Mouse (Mus musculus): ENCODE data around the gene Cyp2d10. TPM values are rescaled to one million over a fixed set of nuclear protein-coding genes. Genes with fewer than 3 reads are reported as not detected.
"Not testable (repeated sequence)": the region's sequence is repeated elsewhere in the genome, so short reads cannot be mapped to it uniquely, and the experiment has no call there.

The Cyp2d10 gene
- total RNA-seq, 2 experiments from 2014 or later = not detected

DNA sequence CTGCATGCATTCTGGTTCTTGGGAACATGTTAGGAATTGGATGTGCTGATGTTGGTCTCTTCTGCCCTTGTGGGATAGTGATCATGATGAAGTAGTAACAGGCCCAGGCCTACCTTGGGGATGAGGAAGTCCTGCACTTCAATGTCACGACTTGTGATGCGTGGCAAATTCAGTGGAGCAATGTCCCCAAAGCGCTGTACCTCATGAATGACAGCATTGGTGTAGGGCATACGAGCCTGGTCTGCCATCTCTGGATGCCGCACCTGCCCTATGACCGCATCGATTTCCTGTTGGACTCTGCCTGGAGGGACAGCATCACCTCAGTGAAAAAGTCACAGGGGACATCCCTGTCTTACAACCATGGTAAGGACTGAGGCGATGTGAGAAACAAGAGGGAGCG, 3.4 kb downstream of the Cyp2d10 start:
- no peak for DNase-seq (ENCODE audit: low spot score in 2 of 2)
- intact Hi-C loops (cut with DNase I) = no loop called here

DNA sequence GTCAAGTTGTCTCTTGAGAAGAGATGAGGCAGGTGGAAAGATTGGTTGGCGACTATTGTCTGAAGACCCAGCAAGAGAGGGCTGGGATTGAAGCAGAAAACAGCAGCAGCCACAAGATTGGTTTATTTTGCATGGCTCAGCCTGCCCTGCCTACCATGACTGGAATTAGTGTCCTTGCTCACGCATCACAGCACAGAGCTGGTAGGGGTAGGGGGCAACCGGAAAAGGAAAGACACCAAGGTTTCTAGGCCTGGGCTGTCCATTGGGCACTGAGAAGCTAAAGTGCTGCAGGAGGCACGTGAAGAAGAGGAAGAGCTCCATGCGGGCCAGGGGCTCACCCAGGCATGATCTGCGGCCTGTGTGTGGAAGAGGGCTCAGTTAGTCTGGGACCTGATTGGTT, 4.3 kb downstream of the Cyp2d10 start:
- intact Hi-C loops (cut with DNase I) = no loop called here

DNA sequence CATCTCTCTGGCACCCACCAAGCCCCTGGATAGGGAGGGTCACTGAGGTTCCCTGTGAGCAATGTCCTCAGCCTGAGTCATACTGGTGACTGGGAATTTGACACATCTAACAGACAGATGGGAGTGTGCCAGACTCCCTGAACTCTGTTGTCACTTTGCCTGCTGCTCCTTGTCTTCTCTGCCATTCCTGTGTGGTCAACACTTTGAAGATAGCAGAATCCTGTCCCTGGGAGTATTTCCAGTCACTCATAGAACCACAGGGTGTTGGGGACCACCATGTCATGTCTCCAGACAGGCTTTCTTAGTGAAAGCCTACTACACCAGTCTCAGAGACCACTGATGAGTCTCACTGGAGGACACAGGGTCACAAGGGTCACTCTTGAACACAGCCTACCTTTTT, 4.9 kb downstream of the Cyp2d10 start:
- intact Hi-C loops (cut with DNase I) = no loop called here
- DNase-seq (ENCODE audit: low spot score in 2 of 2) = no peak

More for the DNA sequence above, 4.3 kb downstream of the Cyp2d10 start:
- no peak for DNase-seq (ENCODE audit: low spot score in 2 of 2)

DNA sequence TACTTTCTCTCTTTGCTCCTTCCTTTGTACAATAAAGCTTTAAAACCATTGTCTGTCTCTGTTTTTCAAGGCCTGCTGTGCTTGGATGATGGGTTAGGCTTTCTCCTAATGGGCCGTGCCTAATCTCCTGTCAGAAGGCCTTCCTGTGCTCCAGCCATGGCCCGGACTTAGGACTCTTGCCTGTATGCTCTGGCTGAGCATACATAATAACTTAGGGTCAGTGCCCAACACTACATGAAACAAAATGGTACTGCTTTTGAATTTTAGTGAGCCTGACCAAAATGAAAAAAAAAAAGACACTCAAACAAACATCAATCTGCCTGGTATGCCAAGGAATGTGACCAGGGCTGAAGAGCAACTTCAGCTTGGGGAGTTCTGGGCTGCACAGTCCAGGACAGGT, 5.5 kb downstream of the Cyp2d10 start:
- no peak for DNase-seq (ENCODE audit: low spot score in 2 of 2)
- intact Hi-C loops (cut with DNase I) = no loop called here

DNA sequence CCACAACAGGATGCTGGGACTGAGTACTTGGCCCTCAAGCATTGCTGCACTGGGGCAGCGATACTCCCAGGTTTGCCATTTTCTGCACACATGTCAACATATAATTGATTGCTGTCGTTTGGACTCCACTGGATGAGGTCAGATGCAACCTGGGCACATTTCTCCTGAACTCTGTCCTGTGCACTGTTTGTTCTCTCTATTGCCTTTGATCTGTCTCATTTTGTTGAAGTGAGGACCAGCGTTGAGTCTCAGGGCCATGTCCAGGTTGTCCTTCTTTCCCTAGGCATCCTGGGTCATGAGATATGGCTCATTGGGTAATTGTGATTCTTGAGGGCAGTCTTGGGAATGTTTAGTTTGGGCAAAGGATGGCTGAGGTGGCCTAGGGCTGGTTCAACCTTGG, 11.0 kb downstream of the Cyp2d10 start:
- intact Hi-C loops (cut with DNase I); DNase-seq (ENCODE audit: low spot score in 2 of 2): not testable (repeated sequence)

DNA sequence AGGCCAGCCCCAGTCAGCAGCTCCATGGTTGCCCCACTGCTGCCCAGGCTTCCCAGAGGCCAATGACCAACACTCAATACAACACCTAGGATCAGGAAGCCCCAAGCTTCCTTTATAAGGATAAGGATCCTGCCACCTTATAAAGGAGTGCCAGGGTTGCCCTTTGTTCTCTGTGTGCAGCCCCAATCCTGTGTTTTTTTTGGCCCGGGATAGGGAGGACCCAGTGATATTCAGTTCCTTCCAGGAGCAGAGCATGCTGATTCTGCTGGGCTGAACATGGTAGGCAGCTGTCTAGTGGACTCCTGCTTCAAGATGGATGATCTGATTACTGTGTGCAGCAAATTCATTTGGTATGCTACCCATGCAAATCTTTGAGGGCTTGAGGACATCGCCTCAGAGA, 13.1 kb downstream of the Cyp2d10 start, which contains the start of gene Cyp2d11:
TSS of gene Cyp2d11 (minus strand) at position 101 of the 400 bp plus-strand sequence.
- intact Hi-C loops (cut with DNase I); DNase-seq (ENCODE audit: low spot score in 2 of 2): not testable (repeated sequence)

DNA sequence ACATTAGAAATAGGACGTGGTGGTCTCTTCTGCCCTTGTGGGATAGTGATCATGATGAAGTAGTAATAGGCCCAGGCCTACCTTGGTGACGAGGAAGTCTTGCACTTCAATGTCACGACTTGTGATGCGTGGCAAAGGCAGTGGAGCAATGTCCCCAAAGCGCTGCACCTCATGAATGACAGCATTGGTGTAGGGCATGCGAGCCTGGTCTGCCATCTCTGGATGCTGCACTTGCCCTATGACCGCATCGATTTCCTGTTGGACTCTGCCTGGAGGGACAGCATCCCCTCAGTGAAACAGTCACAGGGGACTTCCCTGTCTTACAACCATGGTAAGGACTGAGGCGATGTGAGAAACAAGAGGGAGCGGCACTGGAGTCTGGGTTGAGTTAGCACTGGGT, 17.1 kb downstream of the Cyp2d10 start:
- intact Hi-C loops (cut with DNase I); DNase-seq (ENCODE audit: low spot score in 2 of 2): not testable (repeated sequence)

DNA sequence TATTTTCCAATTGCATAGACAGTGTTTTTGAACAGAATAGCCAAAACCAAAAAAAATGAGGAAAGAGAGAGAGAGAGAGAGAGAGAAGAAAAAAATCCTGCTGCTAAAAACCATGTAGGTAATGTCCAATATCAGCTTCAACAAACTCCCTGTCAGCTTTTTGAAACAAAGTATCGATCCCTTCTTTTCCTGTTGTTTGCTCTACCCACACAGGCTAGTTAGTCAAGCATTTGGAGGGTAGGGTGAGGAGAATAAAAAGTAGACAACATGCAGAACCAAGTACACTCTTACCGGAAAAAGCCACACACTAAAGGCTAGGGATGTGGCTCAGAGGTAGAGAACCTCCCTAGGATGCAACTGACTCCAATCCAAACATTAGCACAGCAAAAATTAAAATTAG, 21.3 kb downstream of the Cyp2d10 start:
- intact Hi-C loops (cut with DNase I) = no loop called here
- no peak for DNase-seq (ENCODE audit: low spot score in 2 of 2)

DNA sequence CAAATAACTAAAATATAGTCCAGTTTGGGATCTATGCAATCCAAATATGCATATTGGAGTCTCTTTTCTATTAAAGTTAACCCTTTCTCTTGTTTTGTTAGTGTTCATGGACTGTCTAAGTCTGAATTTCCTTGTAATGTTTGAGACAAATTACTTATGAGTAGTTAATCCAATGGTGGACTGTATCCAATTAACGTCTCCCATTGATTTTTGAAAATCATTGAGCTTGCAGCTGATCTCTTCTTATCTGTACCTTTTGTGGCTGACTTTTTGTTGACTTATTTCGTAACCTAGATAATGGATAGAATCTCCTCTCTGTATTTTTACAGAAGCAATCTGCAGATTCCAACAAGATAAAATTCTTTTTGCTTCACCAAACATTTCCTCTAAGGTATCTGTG, 24.6 kb downstream of the Cyp2d10 start:
- DNase-seq (ENCODE audit: low spot score in 2 of 2) = no peak
- intact Hi-C loops (cut with DNase I) = loop anchor here (5.0 kb wide), 1 partner anchor 35 kb away; no protein-coding TSS in a partner anchor

DNA sequence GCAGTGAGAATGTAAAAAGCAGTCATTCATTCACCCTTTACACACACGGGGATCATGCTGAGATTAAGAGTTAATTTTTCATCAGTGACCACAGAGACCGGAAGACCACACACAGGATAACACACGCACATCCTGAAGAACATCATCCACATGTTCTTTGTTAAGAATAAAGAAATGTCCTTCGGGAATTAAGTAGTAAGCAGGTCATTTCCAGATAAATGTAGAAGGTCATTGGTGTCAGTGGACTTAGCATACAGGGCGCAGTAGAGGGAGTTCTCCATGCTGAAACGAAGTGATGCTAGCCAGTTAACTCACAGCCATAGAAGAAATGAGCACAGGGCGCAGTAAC, 26.3 kb downstream of the Cyp2d10 start:
- intact Hi-C loops (cut with DNase I) = loop anchor here (5.0 kb wide), 1 partner anchor 37 kb away; no protein-coding TSS in a partner anchor

DNA sequence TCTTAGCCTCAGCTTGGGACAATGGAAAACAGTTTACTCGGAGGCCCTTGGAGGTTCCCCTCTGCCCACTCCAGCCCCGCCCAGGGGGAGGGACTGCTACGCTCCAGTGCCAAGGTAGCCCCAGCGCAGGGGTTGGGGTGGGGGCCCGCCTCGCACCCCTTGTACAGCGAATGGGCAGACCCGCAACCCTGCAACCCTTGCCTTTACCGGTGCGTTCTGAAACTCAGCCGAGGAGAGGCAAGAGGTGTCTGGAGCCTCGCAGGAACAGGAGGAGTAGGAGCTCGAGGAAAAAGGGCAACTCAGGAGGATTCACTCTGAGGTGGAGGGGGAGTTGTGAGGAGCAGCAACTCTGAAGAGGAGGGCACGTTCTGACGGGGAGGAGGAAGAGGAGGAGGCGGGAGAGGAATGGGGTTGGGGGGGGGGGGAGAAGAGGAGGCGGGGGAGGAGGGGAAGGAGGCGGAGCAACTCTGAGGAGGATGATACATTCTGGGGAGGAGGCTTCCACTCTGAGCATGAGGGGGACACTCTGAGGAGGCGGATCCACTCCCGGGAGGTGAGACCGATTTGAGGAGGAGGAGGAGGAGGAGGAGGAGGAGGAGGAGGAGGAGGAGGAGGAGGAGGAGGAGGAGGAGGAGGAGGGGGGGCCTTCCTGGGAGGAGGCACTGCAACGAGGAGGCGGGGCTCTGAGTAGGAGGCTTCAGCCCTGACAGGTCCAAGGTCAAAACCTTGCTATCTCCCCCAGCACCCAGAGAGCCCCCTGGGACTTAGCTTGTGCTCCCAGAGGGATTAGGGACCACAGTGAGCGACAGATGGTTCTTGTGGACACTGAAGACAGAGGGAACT, 26.9 kb downstream of the Cyp2d10 start, which contains the start of gene Cyp2d22:
TSS of gene Cyp2d22 (minus strand) at position 390 of the 843 bp plus-strand sequence.
- intact Hi-C loops (cut with DNase I) = loop anchor here (5.0 kb wide), 1 partner anchor 37 kb away; no protein-coding TSS in a partner anchor
- DNase-seq (ENCODE audit: low spot score in 2 of 2) = no peak

More for the DNA sequence above, 26.3 kb downstream of the Cyp2d10 start:
- no peak for DNase-seq (ENCODE audit: low spot score in 2 of 2)

DNA sequence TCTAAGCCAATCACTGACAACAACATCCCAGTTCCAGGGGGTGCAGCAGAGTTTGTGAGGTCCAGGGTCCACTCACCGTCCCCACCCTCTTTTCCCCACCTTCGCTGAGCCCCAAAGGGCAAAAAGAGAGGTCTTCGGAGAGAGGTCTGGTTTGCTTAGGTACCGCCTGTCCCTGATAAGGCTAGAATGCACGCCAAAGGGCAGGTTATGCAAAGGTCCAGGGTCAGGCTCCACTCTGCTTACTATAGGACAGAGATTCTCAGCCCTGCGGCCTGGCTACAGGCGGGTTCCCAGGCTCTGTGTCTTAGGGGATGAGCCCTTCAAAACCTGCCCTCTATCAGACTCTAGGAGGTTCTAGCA, 27.5 kb downstream of the Cyp2d10 start:
- intact Hi-C loops (cut with DNase I) = no loop called here
- DNase-seq (ENCODE audit: low spot score in 2 of 2) = no peak

DNA sequence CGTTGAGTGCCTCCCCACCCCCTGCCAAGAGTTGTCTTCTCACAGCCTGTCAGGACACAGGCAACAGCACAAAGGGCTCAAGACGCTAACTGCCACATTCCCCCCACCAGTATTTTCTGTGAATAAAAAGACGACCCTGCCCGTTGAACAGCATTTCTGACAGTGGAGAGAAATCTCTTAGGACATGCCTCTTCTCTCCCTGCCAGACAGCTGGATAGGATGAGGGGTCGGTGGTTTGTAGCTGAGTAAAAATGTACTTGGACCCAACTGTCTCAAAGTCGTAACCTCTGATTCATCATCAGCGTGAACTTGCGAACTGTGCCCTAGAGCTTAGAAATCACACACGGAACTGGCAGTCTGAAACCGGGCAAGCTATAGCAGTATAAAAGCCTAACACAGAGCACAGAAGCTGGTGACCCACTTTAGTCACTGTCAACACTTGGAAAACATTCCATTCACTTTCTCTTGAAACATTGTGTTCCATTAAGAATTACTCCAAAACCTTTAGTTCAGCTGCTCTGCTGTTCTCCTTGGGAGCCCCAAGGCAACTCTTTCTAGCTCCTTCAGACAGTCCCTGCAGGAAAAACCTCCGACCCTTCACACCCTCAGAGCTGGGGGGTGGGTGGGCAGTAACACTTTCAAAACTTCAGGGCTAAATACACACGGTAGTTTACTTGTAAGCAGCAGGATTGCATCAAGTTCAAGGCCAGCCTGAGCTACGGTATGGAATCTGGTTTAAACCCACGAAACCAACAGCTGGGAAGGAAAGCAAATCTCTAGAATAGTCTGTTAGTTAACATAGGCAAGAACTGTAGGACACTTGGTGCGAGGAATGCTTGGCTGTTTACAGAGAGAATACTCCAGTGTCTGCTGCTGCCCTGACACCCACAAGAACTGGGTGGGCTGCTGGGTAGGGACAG, 28.5 kb downstream of the Cyp2d10 start:
- intact Hi-C loops (cut with DNase I) = no loop called here
- no peak for DNase-seq (ENCODE audit: low spot score in 2 of 2)

DNA sequence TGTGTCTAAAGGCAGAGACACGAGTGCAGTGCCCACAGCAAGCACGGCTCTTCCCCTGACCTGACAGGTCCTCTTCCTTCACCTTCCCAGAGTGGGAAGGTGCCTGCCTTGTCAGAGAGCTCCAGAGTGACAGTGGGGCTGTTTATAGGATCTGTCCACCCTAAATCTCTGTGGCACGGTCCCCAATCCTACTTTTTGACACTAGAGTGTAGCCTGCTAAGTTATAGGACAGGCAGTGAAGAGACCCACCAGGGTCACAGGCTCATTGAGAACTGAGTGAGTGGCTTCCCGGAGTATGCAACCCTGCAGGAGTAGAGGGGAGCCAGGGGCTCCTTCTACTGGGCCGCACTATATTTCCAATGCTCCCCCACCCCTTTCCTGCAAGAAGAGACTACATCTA, 29.3 kb downstream of the Cyp2d10 start:
- DNase-seq (ENCODE audit: low spot score in 2 of 2) = no peak
- intact Hi-C loops (cut with DNase I) = no loop called here

DNA sequence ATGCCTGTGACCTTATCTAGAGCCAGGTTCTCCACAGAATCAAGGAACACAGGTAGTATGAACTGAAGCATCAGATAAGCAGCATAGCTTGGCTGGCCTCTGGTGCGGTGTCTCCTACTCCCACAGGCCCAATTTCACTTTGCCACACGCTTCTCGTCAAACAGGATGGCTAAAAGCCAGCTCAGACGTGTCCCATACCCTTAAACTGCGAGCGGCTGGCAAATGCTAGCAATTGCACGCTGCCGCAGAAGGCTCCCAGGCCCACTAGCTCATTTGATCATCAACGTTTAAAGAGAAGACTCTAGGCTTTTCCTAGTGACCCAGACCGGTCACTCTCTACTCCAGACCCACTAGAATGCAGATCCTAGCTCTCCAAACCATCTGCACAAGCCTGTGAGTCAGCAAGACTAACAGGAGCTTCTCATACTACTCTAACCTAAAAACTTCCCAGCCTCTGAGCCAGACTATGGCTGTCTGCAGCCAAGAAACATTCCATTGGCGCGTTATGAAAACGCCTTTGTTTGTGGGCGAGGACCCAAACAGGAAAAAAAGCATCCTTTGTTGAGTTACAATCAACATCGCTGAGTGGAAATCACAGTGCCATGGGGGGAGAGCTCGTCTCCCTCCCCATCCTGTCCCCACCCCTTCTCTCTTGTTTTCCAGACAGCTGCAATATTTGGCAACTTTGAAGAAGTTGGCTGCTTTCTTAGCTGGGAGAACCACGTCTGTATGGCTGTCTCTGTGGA, 30.4 kb downstream of the Cyp2d10 start:
- peak; percentile 26 to 43 for DNase-seq (ENCODE audit: low spot score in 2 of 2)
- intact Hi-C loops (cut with DNase I) = no loop called here

DNA sequence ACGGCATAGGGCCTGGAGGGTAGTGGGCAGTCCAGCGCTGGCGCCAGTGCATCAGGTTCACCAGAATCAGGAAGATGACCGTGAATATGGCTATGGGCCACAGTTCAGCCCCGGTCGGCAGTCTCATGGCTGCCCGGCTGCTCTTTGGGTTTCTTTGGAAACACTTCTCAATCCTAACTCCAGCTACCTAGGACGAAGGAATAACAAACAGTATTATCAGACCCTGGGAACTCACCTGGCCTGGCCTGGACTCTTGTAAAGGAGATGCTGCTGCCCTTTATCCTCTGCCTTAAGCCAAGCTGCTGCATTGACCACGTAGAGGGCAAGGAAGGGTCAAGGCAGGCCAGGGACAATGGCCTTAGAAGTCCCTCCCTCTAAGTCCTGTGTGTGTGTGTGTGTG, 31.1 kb downstream of the Cyp2d10 start:
- intact Hi-C loops (cut with DNase I) = no loop called here
- DNase-seq (ENCODE audit: low spot score in 2 of 2) = no peak

DNA sequence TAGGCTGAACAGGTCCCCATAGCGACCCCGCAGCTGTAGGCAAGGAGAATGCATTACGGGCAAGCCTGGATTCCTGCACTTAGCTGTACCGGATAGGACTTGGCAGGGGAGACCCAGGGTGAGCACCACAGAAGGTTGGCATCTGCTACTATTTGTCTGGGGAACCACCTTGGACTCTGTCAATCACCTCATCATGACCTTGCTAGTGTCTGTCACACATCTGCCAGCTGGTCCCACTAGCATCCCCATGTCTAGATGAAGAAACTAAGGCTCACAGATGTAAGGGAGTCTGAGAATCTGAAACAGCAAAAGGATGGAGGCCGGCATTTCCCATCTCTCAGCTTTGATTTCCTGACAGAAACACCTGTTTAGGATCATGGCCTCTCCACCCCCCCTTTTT, 32.6 kb downstream of the Cyp2d10 start:
- DNase-seq (ENCODE audit: low spot score in 2 of 2) = no peak
- intact Hi-C loops (cut with DNase I) = no loop called here

DNA sequence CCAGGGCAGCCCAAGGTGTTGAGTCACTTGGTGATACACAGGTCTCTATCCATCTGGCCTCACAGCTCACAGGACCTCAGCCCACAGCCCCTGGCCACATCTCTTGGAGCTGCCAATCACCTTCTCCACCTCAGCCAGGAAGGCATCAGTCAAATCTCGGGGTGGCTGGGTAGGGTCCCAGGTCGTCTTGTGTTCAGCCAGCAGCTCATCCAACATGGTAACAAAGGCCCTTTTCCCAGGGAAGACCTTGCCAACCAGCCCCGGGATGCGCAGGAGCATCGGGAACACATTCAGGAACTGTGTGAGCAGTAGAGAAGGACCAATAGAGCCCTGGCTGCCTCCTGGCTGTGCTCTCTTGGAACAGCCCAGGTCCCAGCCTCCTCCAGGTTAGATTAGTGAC, 34.0 kb downstream of the Cyp2d10 start:
- DNase-seq (ENCODE audit: low spot score in 2 of 2) = no peak
- intact Hi-C loops (cut with DNase I) = no loop called here

DNA sequence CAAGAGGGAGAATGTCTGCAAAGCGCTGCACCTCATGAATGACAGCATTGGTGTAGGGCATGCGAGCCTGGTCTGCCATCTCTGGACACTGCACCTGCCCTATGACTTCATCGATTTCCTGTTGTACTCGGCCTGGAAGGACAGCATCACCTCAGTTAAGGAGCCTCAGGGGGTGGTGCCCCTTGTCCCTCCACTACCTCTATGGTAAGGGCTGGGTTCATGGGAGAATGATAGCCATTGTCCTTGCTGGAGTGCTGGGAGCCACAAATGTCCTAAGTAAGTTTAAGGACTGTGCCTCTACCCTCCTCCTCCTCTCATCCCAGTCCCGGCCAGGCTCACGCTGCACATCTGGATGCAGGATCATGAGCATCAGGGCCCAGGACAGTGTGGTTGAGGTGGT, 34.5 kb downstream of the Cyp2d10 start:
- no peak for DNase-seq (ENCODE audit: low spot score in 2 of 2)
- intact Hi-C loops (cut with DNase I) = no loop called here

DNA sequence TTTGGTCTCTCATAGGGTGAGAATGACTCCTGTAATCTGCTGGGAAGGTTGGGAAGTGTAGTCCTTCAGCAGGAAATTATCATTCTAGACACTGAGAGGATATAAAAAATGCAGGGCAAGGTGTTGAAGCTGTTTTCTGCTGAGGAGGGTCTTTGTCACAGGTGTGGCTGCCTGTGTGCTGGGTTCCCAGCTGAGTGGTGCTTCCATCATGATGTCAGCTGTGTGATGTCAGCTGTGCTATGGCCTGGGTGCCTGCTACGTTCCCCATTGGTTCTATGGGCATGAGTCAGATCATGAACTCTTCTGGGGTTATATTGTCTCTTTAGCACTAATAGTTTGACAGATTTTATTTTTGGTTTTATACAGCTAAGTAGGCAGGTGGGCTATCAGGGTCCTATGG, 38.1 kb downstream of the Cyp2d10 start:
- intact Hi-C loops (cut with DNase I) = no loop called here
- no peak for DNase-seq (ENCODE audit: low spot score in 2 of 2)

Data from left cerebral cortex, postnatal 36 days (tissue).